Mouse (Mus musculus): ENCODE results near the gene Scn11a.

The Scn11a gene

GRCm38 (mm10) chr9:119825297-119825696 is at the start of gene Scn11a:
Scn11a (minus strand) TSS chr9:119825456.
- no peak for DNase-seq

- DNase-seq: no peak
These were observed 28.9 kb upstream of the Scn11a start for GRCm38 (mm10) chr9:119854170-119854569.

- no peak for DNase-seq
These were observed 28.0 kb upstream of the Scn11a start for GRCm38 (mm10) chr9:119853071-119853846.

GRCm38 (mm10) chr9:119852347-119853030 is 27.2 kb upstream of the Scn11a start:
- no peak for DNase-seq

GRCm38 (mm10) chr9:119849214-119849613 is 24.0 kb upstream of the Scn11a start:
- DNase-seq: no peak

- DNase-seq: no peak
These were observed 23.4 kb upstream of the Scn11a start for GRCm38 (mm10) chr9:119848671-119849070.

- DNase-seq: no peak
These were observed 21.9 kb upstream of the Scn11a start for GRCm38 (mm10) chr9:119847187-119847586.

- no peak for DNase-seq
These were observed 19.5 kb upstream of the Scn11a start for GRCm38 (mm10) chr9:119844724-119845123.

GRCm38 (mm10) chr9:119843549-119843948 is 18.3 kb upstream of the Scn11a start:
- no peak for DNase-seq

- no peak for DNase-seq
These were observed 17.4 kb upstream of the Scn11a start for GRCm38 (mm10) chr9:119842541-119843169.

GRCm38 (mm10) chr9:119842091-119842490 is 16.8 kb upstream of the Scn11a start:
- no peak for DNase-seq

GRCm38 (mm10) chr9:119841159-119841558 is 15.9 kb upstream of the Scn11a start:
- DNase-seq: no peak

- DNase-seq: no peak
These were observed 10.4 kb upstream of the Scn11a start for GRCm38 (mm10) chr9:119835581-119836125.

GRCm38 (mm10) chr9:119831001-119831400 is 5.7 kb upstream of the Scn11a start:
- no peak for DNase-seq

- no peak for DNase-seq
These were observed 1.5 kb downstream of the Scn11a start for GRCm38 (mm10) chr9:119823722-119824121.

GRCm38 (mm10) chr9:119813631-119814030 is 11.6 kb downstream of the Scn11a start:
- peak; percentile 10 for DNase-seq

- DNase-seq: peak; percentile 26
These were observed 18.8 kb downstream of the Scn11a start for GRCm38 (mm10) chr9:119806491-119806890.

GRCm38 (mm10) chr9:119804501-119804847 is 20.8 kb downstream of the Scn11a start:
- peak; percentile 7 for DNase-seq

- DNase-seq: no peak
These were observed 21.3 kb downstream of the Scn11a start for GRCm38 (mm10) chr9:119803845-119804500.

GRCm38 (mm10) chr9:119803169-119803827 is 22.0 kb downstream of the Scn11a start:
- no peak for DNase-seq

- peak; percentile 14 for DNase-seq
These were observed 23.8 kb downstream of the Scn11a start for GRCm38 (mm10) chr9:119801460-119801859.

GRCm38 (mm10) chr9:119796791-119797190 is 28.5 kb downstream of the Scn11a start:
- no peak for DNase-seq

All from thymus, postnatal 14 days (tissue).